Mouse (Mus musculus) lung, postnatal 4 days (tissue): ENCODE results near the gene Cfap43.
A peak's percentile ranks its signal among the peaks of the same experiment; 100 is the strongest.

Source experiments
- DNase-seq, 2 experiments: peaks; one replicate each; pipeline ENCODE4 v3.0.0; 2021

Cfap43 gene

DNA sequence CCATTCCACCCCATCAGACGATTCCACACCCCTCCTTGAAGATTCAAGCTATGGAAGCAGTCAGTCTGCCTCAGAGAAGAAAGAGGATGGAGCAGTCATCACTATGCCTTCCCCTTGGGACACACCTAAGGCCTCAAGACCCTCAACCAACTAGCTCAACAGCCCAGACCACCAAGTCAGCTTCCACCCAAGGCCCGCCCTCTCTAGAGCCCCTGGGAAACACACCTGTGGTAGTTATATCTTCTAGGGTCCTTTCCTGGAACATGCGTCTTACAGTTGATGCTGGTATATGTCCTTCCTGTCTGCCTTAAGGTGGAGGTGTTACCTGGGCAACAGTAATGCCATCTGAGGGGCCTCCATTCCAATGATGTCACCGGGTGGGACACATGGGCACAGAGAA, 4.9 kb downstream of the Cfap43 start:
- DNase-seq, result no peak

GRCm38 (mm10) chr19:47913344-47913743, 5.7 kb downstream of the Cfap43 start:
- DNase-seq, result no peak

DNA sequence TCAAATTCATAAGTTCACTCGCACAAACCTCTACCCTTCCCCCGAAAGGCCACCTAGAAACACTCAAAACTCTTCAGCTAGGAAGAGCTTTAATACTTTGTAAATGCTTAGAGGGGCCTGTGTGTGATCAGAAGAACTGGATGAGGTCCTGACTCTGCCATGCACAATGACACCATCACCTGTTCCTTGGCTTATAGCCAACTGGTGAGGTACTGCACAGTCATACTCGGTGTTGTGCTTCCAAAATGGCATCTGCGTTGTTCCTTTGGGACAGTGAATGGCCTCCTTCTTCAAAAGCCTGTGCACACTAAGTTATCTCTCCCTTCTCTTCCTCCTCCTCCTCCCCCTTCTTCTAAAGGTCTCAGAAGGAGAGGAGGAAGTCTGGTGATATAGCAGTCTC, 8.3 kb downstream of the Cfap43 start:
- DNase-seq, result no peak

DNA sequence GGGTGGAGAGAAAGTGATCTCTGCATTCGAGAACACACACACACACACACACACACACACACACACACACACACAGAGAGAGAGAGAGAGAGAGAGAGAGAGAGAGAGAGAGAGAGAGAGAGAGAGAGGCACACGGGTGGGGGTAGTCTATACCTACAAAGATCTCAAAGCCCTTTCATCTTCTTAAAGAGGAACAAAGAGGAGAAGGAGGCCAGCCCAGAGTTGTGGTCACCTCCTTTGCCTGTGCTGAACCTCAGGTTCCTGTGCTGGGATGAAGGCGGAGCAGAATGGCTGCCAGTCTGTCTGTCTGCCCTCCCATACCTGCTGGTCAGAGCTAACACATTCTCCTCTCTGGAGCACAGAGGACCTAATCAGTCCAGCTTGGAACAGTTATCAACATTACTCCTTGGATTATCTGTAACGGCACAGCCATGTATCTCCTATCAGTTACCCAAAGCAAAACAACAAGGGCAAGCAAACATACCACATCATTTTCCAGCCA, 8.9 kb downstream of the Cfap43 start:
- no peak for DNase-seq

DNA sequence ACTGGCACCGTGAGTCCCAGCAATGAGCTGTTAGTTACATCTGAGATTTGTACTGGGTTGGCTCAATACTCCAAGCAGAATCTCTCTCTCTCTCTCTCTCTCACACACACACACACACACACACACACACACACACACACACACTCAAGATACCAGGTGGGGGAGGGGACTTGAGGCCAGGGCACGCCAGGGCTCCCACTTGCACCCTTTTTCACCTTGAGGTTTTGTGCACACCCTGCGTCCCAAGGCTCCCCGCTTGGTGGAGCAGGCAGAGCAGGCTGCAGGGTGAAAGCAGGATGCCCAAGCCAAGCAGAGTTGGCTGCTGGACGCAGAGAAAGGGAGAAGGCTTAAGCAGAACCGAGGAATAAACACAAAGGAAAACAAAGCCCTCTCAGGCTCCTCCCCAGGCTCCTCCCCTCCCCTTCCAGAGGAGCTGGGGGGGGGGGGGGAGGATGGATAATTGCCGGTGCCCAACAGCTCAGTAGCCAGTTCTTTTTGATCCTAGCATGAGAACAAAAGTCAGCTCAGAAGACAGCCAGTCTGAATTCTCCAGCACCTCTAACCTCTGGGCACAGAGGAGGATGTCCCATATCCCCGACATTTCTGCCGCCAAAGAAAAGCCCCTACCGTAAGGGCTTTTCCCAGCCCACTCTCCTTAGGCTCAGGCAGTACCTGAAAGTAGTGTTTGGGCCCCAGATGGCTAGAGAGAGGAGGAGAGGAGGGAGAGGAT, 9.5 kb downstream of the Cfap43 start:
- DNase-seq, result peak; percentile 60 to 66

- DNase-seq, result no peak
These were observed 10.1 kb downstream of the Cfap43 start for GRCm38 (mm10) chr19:47908961-47909371.

DNA sequence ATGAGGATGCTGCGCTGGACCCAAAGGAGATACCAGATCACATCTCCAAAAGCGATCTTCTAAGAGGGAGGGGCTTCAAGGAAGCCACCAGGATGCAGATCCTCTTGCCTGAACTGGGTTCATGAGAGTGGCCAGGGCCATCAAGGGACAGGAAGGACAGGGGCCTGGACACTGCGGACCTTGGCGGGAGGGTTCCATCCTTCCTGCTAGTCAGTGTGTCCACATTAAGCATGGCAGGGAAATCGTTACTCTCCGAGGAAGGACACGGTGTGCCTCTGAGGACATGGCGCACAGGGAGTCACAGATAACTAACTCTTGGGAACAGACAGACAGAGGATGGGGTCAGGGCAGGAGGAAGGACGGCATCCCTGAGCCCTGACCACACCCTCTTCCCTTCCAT, 11.5 kb downstream of the Cfap43 start:
- no peak for DNase-seq

DNA sequence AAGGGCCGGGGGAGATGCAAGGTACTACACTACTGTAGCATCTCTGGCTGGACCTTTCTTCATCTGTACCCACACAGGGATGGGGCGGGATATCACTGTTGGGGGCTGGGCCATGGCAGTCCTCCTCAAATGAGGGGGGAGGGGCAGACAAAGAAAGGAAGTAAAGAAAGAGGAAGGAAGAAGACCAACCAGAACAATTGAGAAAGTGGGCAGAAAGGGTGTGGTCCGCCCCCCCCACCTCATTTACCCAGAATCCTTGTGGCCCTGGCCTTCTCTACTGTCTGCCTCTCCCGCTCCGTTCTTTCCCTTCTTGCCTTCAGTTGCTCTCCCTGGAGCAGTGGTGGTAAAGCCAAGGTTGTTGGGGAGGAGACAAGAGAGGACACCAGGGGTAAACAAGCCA, 13.5 kb downstream of the Cfap43 start:
- peak in 1 of 2 experiments; percentile 41 for DNase-seq

DNA sequence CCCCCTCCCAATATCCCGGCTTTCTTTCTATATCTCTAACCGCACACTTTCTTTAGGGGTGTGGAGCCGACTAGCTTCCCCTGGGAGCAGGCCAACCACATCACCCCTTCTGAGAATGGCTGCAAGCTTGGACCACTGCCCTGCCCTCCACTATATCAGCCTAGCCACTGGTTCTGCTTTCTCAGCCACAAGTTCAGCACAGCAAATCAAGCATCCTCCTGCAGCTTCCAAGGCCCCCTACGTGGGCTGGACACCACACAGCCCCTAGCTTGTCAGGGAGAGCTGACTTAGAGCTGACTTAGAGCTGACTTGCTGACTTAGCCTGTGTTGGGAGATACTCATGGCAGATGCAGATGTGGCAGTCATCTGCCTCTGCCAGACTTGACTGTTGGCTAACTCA, 14.0 kb downstream of the Cfap43 start:
- DNase-seq, result no peak

- DNase-seq, result no peak
These were observed 15.4 kb downstream of the Cfap43 start for GRCm38 (mm10) chr19:47903679-47904078.

DNA sequence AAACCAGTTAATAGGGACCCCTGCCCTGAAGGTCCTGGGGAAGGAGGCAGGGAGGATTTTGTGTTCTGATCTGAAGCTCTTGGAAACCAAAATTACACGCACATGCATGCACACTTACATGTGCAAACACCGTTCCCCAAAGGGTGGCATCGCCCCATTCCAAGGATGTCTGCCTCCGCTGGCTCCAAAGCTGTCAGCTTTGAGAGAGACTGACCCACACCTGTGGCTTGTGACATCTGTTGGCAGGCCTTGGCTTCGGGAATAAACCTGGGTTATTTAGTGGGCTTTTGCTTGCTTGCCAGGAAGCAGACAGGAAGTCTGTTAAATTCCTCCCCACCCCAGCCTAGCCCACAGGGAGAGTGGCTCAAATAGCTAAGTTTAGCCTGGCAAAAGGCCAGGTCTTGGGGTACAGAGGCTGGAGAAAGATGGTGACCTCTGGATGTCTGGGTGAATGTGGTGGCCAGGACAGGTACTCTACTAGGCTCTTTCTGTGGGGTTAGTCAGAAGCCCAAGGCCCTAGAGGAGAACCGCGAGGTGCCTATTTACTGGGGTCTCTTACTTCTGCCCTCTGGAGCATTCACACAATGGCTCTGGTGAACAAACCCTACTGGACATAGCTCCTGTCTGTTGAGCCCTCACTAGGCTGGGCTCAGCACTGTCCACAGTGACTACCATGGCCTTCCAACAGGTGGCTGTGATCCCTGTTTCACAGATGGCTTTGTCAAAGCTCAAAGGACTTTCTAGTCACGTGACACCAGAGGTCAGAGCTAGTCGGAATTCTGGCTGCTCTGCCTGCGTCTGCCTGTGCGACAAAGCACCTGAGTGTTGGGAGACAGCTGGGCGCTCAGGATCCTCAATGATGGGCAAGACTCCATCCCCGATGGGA, 16.5 kb downstream of the Cfap43 start:
- DNase-seq, result peak in 1 of 2 experiments; percentile 48

- DNase-seq, result no peak
These were observed 18.5 kb downstream of the Cfap43 start for GRCm38 (mm10) chr19:47900558-47900957.

- no peak for DNase-seq
These were observed 19.1 kb downstream of the Cfap43 start for GRCm38 (mm10) chr19:47900012-47900411.

- DNase-seq, result no peak
These were observed 20.5 kb downstream of the Cfap43 start for GRCm38 (mm10) chr19:47898472-47899079.

GRCm38 (mm10) chr19:47893092-47893491, 26.0 kb downstream of the Cfap43 start:
- no peak for DNase-seq

DNA sequence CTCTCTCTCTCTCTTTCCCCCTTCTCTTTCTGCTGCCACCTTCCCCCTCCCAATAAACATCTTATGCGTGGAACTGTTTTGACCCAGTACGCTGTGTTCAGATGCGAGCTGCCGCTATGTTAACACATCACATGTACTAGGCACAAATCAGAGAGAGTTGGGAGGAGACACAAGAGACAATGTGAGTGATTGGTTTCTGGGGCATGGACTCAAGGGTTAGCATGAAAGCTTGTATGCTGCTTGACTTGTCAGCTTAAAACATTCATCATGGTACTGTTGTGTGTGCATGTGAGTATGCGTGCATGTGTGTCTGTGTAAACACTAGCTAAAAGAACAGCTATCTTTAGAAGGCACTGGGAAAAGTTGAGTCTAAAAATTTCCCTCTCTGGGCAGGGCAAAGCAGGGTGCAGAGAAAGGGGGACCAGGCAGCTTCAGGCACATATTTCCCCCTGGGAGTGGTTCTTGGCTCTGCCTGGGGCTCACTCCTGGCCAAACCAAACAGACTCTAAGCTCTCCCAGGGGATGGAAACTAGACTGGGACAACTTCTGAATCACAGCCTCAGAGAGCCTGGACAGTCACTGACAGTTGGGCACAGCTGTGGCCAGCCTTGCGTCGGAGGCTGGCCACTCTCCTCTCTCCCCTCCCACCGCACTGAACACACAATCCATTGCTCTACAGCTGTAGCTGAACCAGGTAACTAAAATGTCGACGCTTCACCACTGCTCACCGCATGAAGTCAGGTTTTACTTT, 27.4 kb downstream of the Cfap43 start:
- DNase-seq, result peak; percentile 50 to 66

GRCm38 (mm10) chr19:47890489-47891130, 28.5 kb downstream of the Cfap43 start:
- peak; percentile 50 to 60 for DNase-seq

DNA sequence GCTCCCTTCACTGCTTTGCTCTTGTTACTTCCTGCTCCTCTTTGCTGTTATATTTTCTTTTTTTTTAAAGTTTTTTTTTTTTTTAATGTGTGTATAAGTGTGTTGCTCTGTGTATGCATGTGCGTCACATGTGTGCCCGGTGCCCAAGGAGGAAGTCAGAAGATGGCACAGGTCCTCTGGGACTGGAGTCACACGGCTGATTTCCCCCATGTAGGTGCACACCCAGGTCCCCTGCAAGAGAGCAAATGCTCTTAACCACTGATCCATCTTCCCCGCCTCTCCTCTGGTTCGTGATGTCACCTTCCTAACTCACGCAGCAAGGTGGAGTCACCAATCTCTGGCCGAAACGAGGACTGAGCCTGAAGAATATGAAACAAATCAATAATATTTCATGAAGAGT, 31.1 kb downstream of the Cfap43 start:
- DNase-seq, result no peak

GRCm38 (mm10) chr19:47887417-47887816, 31.7 kb downstream of the Cfap43 start:
- DNase-seq, result no peak

- DNase-seq, result peak; percentile 71 to 77
These were observed 32.5 kb downstream of the Cfap43 start for GRCm38 (mm10) chr19:47886617-47887016.

GRCm38 (mm10) chr19:47885886-47886285, 33.2 kb downstream of the Cfap43 start:
- DNase-seq, result no peak

DNA sequence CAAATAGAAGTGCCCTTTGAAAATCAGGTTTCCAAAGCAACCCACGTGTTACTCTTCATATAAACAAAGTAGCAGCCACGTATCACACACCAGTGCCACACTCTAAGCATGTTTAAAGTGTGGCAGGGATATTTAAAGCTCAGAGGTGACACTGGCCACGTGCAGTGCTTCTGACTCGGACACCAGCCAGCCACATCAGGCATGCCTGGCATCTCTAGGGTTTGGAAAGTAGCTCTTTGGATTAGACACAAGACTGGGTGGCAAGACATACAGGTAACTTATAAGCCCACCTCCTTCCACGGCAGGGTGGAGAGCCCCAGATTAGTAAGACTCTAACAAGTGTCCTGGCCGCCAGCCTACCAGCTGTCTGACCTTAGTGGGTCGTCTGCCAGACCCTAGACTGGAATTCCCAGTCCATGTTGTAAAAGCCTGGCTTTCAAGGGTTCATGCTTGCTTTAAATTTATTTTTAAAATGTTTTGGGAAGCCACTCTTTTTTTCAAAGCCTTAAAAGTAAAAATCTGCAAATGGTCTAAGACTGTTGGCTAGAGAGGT, 33.8 kb downstream of the Cfap43 start:
- peak; percentile 35 to 66 for DNase-seq
